Mouse (Mus musculus) left cerebral cortex, postnatal 10 days (tissue): ENCODE results near the gene Zfand3. TPM values are rescaled to one million over a fixed set of nuclear protein-coding genes. Genes with fewer than 3 reads are reported as not detected.

ENCODE experiments used
- DNase-seq, 2 experiments: peaks; one replicate each; pipeline ENCODE4 v3.0.0; 2021 to 2022; ENCODE audit warnings: low spot score in 2 of 2, mixed read lengths in 1 of 2; ENCODE audit errors: extremely low spot score in 1 of 2
- intact Hi-C: fragments of 180-260 bp; cut with DNase I; formaldehyde crosslinking; loops from one replicate; pipeline ENCODE4 v1.15.1; 2025
- total RNA-seq, 2 experiments: library from RNA; stranded (reverse); gene quantifications; 2 replicates each; pipeline ENCODE4 v1.2.3; 2021

The Zfand3 gene
- total RNA-seq, 2 experiments from 2014 or later, result 103 TPM

DNA sequence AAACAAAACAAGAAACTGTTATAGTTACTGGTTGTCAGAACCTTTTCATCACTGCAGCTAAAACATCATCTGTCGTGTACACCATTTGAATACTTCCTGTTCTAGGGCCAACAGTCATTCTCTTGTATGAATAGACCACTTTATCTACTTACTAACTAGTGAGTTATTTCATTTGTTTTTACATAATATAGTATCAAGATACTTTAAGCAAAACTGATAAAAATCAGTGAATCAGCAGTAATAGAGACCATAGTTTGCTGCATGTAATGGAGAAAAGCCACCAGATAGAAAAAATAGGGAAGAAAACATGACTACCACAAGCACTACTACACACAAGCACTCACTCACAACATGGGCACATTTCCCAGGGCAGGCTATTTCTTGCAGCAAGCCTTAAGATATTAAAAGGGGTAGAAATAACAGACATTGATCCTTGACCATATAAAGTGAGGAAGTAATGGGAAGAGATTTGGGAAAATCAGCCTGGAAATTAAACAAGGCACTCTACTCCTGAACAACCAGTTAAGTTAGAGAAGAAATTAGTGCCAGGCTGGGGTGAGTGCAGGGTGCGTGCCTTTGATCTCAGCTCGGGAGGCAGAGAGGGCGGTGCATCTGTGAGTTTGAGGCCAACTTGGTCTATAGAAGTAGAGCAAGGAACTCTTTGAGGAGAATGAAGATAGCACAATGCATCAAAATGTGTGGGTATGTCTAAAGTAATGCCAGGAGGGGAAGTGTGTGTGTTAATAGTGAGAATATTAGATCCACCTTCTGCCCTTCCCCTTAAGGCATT, 30.9 kb downstream of the Zfand3 start:
- no peak for DNase-seq
- intact Hi-C loops, result no loop called here

DNA sequence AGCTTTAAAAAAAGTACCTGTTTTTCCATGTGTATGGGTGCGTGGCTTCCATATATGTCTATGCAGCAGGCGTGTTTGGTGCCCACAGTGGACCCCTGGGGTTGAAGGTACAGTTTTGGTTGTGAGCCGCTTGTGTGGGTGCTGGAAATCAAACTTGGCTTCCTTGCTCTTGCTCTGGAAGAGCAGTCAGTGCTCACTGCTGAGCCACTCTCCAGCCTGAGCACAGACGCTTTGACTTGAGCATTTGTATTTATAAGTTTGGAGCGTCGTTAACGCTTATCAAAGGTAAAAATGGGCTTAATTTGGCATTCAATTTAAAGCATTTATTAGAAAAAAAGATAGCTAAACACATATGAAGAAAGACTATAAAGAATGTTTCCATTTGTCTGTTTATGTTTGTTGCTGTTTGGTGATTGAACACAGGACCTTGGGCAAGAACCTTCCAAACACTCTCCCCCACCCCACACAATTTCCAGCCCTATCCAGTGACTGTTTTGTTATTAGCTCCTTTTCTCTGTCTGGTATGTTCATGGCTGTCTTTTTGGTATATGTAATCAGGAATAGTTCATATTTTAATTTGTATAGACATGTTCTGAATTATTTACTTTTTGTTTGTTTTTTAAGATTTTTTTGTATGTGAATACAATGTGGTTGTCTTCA, 38.8 kb downstream of the Zfand3 start:
- DNase-seq, result no peak
- intact Hi-C loops, result no loop called here

DNA sequence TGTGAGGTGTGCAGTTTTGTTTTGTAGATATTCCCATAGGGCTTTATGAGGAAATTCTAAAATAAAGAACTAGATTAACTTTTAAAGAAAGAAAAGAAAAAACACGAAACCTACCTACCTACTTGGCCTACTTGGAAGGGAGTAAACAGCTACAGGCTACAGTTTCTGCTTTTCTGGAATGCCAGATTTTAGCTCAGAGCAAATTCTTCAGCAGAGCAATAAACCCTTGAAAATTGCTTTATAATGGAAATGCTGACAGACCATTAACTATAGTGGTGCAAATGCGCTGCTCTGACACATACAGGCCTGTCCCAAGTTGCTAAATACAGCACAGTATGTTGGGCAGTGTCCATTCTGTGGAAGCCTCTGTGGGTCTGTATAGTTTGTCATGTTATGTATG, 40.6 kb downstream of the Zfand3 start:
- intact Hi-C loops, result no loop called here
- DNase-seq, result no peak

DNA sequence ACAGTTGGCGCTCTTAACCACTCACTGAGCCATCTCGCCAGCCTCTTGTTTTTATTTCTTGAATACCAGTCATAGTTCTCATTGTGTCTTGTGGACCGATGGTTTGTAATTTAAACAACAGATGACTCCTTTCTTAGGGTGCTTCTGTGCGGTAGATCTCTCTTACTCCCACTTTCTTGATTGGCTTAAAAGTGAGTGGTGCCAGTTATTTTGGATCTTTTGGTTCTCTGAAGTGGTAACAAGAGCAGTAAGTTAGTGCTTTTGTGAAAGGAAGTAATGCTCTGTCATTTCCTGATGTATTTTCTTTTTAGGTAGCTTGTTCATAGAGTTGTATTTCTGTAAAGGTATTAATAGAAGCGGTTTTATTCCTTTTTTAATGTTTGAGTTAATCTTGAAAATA, 42.1 kb downstream of the Zfand3 start:
- intact Hi-C loops, result no loop called here
- DNase-seq, result no peak

DNA sequence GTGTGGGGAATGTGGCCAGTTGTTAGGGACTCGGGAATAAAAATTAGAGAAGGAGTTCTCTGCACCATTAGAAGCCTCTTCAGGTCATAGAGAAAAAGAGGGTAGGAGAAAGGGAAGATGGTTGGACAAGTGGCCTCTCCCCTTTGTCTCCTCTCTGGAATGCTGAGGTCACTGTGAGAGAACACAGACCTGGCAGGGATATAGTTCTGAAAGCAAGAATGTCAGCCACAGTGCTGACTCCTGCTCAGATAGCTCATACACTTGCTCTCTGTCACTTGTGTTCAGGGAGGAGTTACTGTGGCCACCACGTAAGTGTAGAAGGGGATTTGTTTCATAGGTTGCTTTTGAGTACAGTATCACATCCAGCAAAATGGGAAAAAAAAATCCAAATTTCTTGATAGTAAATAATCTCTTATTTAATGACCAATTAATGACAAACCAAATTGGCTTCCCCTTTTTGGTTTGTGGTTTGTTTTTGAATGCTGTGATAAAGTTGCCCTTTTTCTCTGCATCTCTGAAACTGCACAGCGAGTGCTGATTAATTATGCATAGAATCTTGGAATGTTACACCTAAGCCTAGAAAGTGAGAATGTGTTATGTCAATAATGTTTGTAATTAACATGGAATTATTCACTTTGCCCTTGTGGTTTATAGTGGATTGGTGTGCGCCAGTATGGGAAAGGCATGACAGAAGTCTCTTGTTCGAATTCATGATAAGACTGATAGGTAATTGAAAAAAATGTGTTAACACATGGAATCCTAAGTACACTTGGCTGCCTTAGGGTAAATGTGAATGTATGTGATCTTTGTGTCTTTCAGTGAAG, 47.2 kb downstream of the Zfand3 start:
- no peak for DNase-seq
- intact Hi-C loops, result no loop called here

DNA sequence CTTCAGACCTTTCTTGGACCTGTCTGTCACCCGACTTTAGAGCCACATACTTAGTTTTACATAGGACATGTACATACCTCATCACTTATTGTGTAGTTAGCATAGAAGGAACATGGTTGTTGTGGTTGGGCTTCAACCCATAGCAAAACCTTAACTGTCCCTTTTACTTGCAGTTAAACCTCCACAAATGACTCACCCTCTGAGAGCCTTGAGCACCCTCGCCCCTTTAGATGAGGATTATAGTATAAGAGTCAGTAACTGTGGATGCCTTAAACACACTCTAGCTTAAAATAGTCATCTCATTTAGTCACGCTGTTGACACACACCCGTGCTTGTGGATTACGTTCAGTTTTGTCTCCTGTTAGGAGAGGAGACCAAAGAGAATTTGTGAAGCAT, 47.8 kb downstream of the Zfand3 start:
- no peak for DNase-seq
- intact Hi-C loops, result no loop called here

DNA sequence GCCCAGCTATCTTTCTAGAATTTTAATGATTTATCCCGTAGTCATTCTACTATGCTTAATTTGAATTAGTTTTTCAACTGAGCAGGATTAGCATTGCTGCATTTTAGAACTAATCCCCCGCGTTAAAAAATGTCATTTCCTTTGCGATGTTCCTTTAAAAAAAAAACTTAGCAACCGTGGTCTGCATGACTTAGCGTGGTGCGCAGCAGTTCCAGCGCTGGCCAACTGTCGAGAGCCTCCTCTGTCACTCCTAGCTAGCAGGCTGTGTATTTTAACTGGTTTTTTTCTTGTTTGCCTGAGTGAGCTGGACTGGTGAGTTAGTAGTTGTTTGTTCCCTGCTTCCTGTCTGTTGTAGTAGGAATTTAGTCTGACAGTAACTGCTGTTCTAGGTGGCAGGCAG, 48.9 kb downstream of the Zfand3 start:
- peak in 1 of 2 experiments; percentile 28 for DNase-seq
- intact Hi-C loops, result no loop called here

DNA sequence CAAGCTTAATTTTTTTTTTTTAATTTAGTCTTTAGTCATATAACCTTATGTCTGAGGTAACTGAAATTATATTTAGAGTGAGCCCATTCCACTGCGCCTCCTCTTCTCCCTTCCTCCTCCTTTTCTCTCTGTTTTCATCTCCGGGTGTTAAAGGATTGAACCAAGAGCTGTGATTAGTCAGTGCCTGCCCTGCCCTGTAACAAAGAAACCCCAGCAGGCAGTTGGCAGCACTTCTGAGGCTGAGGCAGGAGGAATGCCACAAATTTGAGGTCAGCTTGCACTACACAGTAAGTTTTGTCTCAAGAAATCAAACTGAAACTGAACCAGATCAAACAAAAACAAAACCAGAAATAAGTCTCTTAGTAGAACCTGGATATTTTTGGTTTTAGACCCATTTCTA, 49.3 kb downstream of the Zfand3 start:
- intact Hi-C loops, result no loop called here
- DNase-seq, result no peak

- intact Hi-C loops, result no loop called here
Observed at GRCm38 (mm10) chr17:30056226-30056625, 51.7 kb downstream of the Zfand3 start.

GRCm38 (mm10) chr17:30058594-30058993, 54.1 kb downstream of the Zfand3 start:
- intact Hi-C loops, result no loop called here

More at GRCm38 (mm10) chr17:30056226-30056625, 51.7 kb downstream of the Zfand3 start:
- peak in 1 of 2 experiments; percentile 25 for DNase-seq

DNA sequence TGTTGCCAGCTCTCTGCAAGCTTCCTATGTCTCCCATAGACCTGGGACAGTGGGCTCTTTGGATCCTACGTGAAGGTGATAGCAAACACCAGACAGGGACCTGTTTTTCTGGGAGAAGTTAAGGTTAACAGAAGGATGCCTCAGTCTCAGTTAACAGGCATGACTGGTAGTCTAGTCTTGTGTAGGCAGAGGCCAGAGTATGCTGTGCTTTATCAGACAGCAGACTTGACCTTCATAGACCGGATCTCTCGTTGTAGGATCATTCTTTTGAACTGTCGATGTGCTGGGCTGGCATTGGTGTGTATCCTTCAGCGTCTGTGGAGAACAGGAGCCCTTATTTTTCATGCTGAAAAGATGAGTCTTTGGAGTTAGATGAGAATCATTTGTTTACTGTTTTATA, 54.5 kb downstream of the Zfand3 start:
- intact Hi-C loops, result no loop called here
- no peak for DNase-seq

More at GRCm38 (mm10) chr17:30058594-30058993, 54.1 kb downstream of the Zfand3 start:
- no peak for DNase-seq

- intact Hi-C loops, result no loop called here
Observed at GRCm38 (mm10) chr17:30061100-30061837, 56.7 kb downstream of the Zfand3 start.

DNA sequence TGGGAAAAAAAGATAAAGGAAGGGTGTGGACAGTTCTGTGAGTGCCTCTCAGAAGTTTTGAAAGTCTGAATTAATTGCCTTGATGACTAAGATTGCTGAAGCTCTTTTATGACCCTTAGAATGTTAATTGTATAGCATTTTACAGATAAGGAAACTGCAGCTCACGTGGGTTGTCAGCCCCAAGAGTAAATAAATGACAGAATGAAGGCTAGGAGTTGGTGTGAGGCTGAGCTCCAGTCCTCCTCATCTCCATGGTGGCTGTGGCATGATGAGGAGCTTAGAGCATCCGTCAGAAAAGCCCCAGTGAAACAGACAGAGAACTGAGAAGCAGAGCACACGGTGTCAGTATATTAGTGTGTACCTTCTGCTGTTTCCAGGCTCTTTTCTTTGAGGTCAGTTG, 59.3 kb downstream of the Zfand3 start:
- intact Hi-C loops, result no loop called here
- DNase-seq, result no peak

More at GRCm38 (mm10) chr17:30061100-30061837, 56.7 kb downstream of the Zfand3 start:
- DNase-seq, result no peak

GRCm38 (mm10) chr17:30064746-30065145, 60.2 kb downstream of the Zfand3 start:
- intact Hi-C loops, result no loop called here
- DNase-seq, result no peak

- DNase-seq, result no peak
- intact Hi-C loops, result no loop called here
Observed at GRCm38 (mm10) chr17:30069776-30070175, 65.2 kb downstream of the Zfand3 start.

- DNase-seq, result no peak
- intact Hi-C loops, result no loop called here
Observed at GRCm38 (mm10) chr17:30070631-30071030, 66.1 kb downstream of the Zfand3 start.

- no peak for DNase-seq
- intact Hi-C loops, result no loop called here
Observed at GRCm38 (mm10) chr17:30072613-30073012, 68.1 kb downstream of the Zfand3 start.

DNA sequence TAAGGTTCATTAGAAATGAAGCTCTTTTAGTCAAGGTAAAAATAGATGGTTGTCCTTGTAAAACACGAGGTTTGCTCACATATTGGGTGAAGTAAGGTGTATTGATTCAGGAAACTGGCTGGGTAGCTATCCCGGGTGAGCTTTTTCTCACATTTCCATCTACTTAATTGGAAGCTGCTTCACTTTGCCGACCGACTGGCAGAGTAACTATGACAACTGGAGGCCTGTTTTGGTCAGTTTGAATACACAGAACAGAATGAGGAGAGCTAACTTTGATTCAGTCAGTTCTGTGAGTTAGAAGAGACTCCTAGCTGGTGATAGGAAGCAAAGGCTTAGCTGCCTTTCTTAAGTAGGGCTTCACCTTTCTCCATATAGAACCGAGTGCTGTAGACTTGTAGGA, 71.4 kb downstream of the Zfand3 start:
- intact Hi-C loops, result no loop called here

GRCm38 (mm10) chr17:30084007-30084406, 79.5 kb downstream of the Zfand3 start:
- intact Hi-C loops, result no loop called here
- DNase-seq, result peak in 1 of 2 experiments; percentile 38

More for the DNA sequence above, 71.4 kb downstream of the Zfand3 start:
- no peak for DNase-seq
